Mouse (Mus musculus) macrophage (primary cell): ENCODE results near the gene Fzr1. TPM values are rescaled to one million over a fixed set of nuclear protein-coding genes. Genes with fewer than 3 reads are reported as not detected.
A peak's percentile ranks its signal among the peaks of the same experiment; 100 is the strongest.

Experiments
- H3K27ac ChIP-seq: fragments of 350-480 bp; formaldehyde crosslinking; 2 replicates; pipeline ENCODE4 v1.9.0; 2021
- H3K36me3 ChIP-seq: fragments of 350-480 bp; formaldehyde crosslinking; 2 replicates; pipeline ENCODE4 v1.9.0; 2021; ENCODE audit errors: inconsistent target
- H3K4me3 ChIP-seq: fragments of 350-480 bp; formaldehyde crosslinking; 2 replicates; pipeline ENCODE4 v1.9.0; 2021; ENCODE audit errors: inconsistent target
- H3K79me2 ChIP-seq: fragments of 350-480 bp; formaldehyde crosslinking; 2 replicates; pipeline ENCODE4 v1.9.0; 2021; ENCODE audit errors: inconsistent target
- WGBS: methylation state at CpG from one replicate; pipeline ENCODE4 v1.1.7; 2026; ENCODE audit warnings: inconsistent platforms; ENCODE audit not compliant: missing documents; 5-methylcytosine and 5-hydroxymethylcytosine counted together
- polyA plus RNA-seq: library from polyadenylated mRNA; stranded (reverse); fragments of 250-400 nt; gene quantifications from 3 replicates; pipeline ENCODE4 v1.2.4, GENCODE M21; 2018; ENCODE audit warnings: inconsistent platforms

Gene Fzr1
- polyA plus RNA-seq, 1 experiment from 2014 or later = 12.9 TPM

DNA sequence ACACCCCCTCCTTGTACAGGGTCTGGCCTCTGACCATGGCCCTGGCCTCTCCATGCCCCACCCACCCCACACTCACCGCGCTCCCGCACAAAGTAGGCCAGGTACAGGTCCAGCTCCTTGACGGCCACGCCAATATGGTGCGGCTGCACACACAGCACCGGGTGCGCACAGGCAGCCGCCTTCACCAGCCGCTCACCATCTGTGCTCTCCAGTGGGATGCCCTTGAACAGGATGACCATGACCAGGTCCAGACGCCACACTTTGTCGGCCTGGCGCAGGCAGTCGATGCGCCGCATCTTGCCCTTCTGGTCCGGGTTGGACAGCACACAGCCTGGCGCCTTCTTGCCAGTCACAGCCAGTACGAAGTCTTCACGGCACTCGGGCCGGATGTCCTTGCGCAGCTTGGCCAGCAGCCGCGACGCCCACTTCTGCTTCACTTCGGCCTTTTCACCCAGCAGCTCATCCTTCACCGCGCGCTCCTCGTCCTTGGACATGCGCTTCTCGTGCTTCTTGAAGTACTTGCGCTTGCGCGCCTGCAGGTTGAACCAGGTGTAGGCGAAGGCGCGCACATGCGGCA is 42.0 kb upstream of the Fzr1 start:
- WGBS = 94% methylated on average over 31 of the region's 40 CpGs
- peaks cover 97% of the 10 kb centered on the region for H3K79me2 ChIP-seq
- no peak overlapping the region for H3K27ac ChIP-seq
- no peaks in the 10 kb centered on the region for H3K36me3 ChIP-seq
- H3K4me3 ChIP-seq = no peak overlapping the region

DNA sequence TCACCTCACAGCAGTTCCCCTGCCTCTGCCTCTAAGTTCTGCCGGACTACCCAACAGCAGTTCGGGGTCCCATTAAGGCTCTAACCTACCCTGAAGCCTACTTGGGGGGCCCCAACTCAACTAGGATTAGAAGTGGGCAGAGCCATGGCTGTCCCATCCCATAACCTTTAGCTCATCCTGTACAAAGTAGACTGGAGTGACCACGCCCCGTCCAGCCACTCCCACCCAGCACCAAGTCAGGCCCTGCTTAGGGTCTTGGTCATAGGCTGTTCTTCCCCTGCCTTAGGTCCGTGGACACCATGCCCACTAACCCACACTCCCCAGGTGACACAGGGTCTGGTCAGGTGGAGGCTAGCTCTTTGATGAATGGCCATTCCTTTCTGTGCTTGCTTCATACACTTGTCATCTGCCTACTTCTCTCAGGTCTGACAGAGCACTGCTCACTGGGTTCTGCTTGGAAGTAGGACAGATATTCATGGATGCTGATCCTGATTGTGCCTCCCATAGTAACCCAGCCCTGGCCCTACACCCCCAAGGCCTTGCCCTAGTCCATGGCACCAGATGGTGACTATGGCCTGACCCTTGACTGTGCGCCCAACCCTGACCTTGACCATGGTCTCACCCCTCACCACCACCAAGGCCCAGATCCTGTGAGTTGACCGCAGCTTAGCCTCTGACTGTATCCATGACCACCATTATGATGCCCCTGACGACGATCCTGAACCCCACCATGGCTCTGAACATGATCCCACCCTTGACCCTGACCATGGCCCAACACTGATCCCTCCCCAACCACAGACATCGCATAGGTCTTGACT is 41.0 kb upstream of the Fzr1 start:
- Histone ChIP-seq H3K27ac (no peak overlapping the region), H3K79me2 (peaks cover 97% of the 10 kb centered on the region), H3K36me3 (no peaks in the 10 kb centered on the region), H3K4me3 (no peak overlapping the region)
- WGBS = 94% methylated on average over 9 of the region's 10 CpGs

DNA sequence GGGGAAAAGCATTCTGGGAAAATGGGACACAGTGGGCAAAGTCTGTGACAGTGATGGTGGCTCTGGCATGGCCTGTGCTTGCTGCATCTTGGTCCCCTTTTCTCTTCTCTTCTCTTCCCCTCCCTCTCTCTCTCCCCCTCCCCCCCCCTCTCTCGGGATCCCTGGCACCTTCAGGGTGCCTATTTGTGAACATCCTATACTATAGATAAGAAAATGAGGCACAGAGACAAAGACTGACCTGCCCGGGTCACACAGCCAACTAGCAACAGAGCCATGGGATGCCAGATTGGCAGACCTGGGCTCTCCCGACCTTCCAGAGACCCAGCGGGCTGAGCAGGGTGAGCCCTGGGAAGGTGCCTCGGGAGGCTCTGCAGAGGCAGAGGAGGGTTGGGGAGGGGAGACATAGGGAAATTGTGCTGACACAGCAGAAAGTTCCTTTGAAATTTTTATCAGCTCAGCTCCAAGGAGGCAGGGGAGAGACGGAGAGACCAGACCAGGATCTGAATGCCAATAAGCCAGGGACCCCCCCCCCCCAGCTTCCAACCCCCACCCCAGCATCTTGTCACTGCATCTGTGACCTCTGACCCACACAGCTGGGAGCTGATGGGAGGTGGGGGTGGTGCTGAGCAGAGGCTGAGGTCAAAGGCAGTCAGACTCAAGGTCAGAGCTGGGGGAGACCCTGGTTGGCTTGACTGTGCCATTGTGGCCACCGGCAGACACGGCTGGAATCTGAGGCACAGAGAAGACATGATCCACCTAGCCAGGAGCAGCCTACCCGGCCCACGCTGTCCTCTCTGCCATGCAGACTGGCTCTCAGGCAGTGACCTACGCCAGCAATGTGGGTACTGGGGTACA is 40.1 kb upstream of the Fzr1 start:
- H3K79me2 ChIP-seq = peaks cover 97% of the 10 kb centered on the region
- WGBS = 76% methylated on average over 11 of the region's 11 CpGs
- no peak overlapping the region for H3K27ac ChIP-seq
- H3K36me3 ChIP-seq = no peaks in the 10 kb centered on the region
- no peak overlapping the region for H3K4me3 ChIP-seq

DNA sequence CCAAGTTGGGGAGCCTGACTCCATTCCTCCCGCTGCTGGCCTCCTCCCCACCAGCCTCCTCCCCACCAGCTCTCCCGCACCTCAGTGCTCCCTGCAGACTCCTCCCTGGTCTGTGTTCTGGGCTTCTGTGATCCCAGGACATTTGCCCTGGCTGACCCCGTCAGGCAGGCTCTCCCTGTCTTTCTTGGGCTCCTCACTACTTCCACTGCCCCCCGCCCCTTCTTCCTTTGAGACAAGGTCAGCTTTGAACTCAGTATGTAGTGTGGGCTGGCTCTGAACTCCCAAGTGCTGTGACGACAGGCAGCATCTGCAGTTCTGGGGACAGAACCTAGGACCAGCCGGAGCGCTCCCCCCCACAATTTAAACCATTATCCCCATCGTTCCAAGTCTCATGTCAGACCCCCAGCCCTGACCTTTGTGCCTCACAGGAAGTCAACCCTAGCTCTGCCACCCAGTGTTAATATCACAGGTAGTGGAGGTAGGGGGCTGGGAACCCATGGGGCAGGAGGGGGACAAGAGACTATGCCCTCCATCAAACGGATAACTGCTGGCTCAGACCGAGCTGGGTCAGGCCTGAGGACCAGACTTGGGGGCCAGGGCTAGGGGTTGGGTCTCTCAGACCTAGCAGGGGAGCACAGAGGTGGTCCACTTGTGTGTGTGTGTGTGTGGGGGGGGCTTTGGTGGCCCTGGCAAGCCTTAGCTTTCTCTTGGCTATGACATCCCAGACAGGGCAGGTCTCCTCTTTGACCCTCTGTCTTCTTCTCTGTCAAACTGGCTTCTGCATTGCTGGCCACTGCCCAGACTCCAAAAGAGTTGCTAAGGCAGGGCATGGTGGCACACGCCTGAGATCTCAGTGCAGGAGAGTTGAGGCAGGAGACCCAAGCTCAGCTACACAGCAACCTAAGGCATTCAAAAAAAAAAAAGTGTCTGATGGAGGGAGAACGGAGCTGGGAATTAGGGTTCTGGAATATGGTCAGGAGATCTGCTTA is 39.2 kb upstream of the Fzr1 start:
- no peaks in the 10 kb centered on the region for H3K36me3 ChIP-seq
- WGBS = 70% methylated on average over 12 of the region's 12 CpGs
- H3K4me3 ChIP-seq = no peak overlapping the region
- H3K79me2 ChIP-seq = peaks cover 97% of the 10 kb centered on the region
- H3K27ac ChIP-seq = no peak overlapping the region

DNA sequence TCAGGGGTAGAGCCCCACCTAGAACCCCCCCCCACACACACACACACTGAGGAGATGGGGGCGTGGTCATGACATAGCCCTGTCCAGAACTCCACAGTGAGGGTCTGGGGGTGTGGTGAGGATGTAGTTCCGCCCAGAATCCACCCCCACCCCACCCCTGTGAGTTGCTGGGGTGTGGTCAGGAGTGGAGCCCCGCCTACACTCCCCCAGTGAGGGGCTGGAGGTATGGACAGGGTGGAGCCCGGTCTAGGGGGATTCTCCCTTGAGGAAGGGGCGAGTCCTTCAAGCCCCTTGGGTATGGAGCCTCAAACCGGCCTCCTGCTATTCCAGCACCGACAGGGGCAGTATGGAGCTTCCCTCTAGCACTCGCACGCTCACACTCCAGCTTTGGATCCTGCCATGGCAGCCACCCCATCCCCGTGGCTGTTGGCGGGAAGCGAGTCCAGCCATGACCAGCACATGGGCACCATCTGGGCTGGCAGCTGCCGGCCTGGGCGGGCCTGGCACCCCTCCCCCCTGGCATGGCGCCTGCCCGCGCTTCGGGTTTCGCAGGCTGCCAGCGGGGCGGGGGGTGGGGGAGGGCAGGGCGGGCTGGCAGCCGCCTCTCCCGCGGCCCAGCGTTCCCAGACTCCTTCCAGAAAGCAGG is 38.4 kb upstream of the Fzr1 start:
- 22% methylated on average over 17 of the region's 26 CpGs for WGBS
- Histone ChIP-seq H3K36me3 (no peaks in the 10 kb centered on the region), H3K27ac (no peak overlapping the region), H3K79me2 (peaks cover 97% of the 10 kb centered on the region), H3K4me3 (no peak overlapping the region)

DNA sequence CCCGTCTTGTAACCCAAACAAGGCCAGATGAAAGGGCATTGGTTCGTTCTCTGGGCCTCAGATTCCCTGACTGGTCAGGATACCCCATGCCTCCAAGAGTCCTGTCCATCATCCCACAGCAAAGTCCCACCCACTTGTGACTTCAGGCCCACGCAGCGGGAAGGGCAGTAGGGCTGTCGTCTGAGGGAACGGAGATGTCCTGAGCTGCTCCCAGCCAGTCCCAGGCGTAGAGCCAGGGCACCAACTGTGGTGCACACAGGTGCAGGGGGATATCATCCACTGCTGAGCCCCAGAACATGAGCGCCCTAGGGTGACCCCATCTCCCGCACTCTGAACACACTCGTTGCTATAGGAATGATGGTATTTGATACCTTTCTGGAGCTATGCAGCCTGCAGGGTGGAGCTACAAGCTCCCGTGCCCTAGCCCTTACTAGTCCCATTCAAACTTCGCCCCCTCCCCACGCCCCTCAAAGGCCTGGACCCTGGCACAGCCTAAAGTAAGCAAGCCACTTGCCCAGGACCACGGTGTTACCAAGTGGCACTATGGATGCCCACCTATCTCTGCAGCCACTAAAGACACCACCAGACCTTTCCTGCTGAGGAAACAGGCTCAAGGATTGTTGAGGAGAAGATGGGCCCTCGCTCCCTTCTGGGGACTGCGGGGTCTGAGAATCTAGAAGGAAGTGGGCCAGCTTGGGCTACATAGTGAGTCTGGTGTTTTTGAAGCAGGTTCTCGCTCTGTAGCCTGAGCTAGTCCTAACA is 37.4 kb upstream of the Fzr1 start:
- no peaks in the 10 kb centered on the region for H3K36me3 ChIP-seq
- WGBS = 91% methylated on average over 17 of the region's 17 CpGs
- no peak overlapping the region for H3K27ac ChIP-seq
- H3K4me3 ChIP-seq = no peak overlapping the region
- peaks cover 97% of the 10 kb centered on the region for H3K79me2 ChIP-seq

DNA sequence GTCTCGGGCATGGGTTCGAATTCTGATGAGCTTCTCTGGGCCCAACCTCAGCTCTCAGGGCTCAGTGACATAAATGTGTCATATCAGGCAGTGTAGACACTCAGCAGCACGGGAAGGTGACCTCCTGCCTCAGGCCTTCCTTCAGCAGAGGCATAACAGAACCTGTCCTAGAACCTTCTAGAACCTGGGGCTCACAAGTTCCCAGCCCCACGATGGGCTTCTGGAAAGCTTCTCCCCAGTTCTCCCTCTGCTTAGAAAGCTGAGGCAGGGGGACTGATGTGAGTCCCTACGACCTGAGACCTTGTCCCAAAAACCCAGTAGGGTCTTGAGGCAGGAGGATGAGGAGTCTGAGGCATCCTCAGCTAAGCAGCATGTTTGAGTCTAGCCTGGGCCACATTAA is 36.8 kb upstream of the Fzr1 start:
- WGBS = 76% methylated on average over 5 of the region's 5 CpGs
- no peaks in the 10 kb centered on the region for H3K36me3 ChIP-seq
- H3K27ac ChIP-seq = peak overlapping the region; percentile 67; the same call in 1 of the 2 replicates
- H3K79me2 ChIP-seq = peaks cover 94% of the 10 kb centered on the region
- H3K4me3 ChIP-seq = no peak overlapping the region

DNA sequence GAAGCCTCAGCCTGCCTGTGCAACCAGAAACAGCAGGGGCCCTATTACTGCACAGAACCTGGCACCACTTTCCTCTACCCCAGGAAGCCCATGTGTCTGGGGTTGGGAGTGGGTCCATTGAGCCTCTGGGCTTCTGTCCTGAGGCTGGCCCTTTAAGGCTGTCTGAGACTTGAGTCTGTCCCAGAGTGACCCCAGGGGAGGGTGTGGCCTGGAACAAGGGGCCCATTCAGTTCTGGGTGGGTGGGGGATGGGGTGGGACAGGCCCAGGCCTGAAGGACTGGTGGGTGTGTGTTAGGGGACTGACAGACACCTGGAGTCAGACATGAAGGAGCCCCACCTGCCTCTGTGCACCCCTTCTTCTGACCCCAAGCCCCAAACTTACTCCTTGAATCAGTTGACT is 36.4 kb upstream of the Fzr1 start:
- Histone ChIP-seq H3K36me3 (no peaks in the 10 kb centered on the region), H3K4me3 (peak overlapping the region; percentile 27), H3K27ac (peak overlapping the region; percentile 67), H3K79me2 (peaks cover 94% of the 10 kb centered on the region)

DNA sequence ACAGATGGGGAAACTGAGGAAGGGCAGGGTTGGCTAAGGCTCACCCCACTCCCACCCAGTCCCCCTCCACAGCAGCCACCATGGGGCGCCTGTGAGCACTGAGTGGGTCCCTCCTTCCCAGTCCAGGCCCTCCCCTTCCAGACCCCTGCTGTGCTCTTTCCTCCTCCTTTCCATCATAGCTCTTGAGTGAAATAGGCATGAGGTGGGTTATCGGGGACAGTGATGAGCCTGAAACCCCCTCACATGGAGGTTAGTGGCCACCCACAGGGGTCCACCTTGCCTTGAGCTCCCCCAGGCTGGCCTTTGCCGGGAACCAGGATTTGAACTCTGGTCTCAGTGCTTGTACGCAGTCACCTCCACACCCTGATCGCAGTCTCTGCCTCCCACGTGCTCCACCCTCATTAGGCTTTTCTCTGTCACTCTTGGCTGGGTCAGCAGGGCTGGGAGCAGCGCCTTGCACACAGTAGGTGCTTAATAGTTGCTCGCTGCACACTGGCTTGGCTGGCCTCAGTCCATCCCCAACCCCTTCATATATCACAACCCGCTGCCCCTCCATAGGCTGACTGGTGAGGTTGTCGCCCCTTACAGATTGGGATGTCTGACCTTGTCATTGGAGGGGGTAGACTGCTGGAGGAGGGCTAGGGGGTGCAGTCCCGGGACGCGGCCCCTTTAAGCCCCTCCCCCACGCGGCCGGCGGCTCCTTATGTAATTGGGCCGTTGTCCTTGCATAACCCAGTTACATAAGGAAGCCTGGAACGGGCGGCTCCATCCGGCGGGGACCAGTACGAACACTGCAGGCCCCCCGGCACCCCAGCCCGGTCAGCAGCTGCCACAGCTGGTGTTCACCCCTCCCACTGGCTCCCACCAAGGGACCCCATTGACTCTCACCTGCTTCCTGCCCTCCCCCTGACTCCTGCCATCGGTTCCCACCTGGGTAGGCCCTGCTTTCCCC is 35.3 kb upstream of the Fzr1 start:
- H3K4me3 ChIP-seq = peak overlapping the region; percentile 27
- 18% methylated on average over 25 of the region's 26 CpGs for WGBS
- H3K27ac ChIP-seq = peak overlapping the region; percentile 67
- H3K79me2 ChIP-seq = peaks cover 89% of the 10 kb centered on the region; the same call in 1 of the 2 replicates
- no peaks in the 10 kb centered on the region for H3K36me3 ChIP-seq

DNA sequence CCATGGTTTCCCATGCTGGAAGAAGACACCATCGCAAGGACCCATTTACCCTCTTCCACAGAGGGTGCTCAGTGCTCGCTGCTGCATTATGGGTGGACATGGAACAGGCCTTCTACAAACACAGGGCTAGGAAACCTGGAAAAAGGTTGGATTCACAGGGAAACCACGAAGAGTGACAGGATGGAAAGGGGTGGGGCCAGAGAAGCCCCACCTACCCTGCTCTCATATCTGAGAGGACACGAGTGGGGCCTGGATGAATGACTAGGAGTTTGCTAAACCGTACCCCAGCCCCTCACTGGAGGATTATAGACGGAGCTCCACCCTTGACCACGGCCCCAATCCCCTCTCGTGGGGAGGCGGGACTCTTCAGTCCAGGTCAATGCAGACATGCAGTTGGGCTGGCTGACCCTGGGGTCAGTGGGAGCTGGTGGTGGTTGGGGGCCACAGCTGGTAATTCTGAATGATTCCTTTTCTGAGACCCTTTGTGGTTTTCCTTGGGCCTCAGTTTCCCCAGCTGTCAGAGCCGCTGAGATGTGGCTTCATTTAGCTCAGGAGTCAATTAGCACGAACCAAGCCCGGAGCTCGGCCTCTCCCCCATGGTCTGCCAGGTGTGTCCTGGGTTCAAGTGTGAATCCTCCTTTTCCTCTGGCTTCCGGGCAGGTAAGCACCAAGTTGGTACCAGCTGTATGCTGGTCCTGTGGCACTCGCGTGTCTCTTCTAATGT is 34.4 kb upstream of the Fzr1 start:
- Histone ChIP-seq H3K79me2 (peaks cover 81% of the 10 kb centered on the region; the same call in 1 of the 2 replicates), H3K4me3 (no peak overlapping the region), H3K27ac (peak overlapping the region; percentile 67; the same call in 1 of the 2 replicates), H3K36me3 (no peaks in the 10 kb centered on the region)
- WGBS = 79% methylated on average over 16 of the region's 16 CpGs

DNA sequence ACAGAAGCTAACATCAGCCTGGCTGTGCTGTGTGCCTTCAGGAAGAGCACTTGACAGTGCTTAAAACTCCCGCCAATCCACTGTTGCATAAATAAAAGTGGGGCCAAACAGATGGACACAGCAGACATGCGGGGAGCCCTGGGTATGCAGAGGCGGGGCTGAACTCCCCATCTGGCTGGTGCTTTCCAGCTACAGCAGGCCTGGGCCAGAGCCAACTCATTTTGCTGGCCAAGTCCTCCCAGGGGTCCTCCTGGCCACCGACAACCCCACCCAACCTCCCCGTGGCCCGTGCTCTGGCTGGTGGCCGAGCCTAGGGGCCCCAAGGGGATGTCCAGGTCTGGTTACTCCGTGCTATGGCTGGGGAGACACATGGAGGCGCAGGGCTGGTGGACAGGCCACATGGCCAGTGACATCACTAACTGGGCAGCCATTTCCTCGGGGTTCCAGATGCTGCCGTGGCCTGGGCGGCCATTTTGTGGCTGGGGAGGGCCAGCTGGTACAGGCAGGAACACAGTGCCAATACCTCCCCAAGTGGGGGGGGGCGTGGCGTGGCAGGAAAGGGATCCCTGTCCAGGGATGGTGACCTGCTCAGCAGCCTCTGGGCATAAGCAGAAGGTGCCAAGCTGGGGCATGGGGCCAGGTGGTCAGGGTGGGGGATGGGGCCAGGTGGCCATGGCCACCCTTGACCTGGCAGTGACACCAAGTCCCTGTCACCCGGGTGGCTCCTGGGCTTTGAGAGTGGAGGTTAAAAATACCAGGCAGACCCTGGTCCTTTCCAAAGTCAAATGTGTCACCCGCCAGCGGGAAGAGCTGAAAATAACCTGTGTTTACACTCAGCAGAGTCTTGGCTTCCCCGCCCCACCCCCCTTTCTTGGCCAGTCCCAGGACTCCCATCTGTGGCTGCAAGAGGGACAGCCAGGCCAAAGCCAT is 33.4 kb upstream of the Fzr1 start:
- Histone ChIP-seq H3K36me3 (no peaks in the 10 kb centered on the region), H3K79me2 (peaks cover 80% of the 10 kb centered on the region), H3K4me3 (no peak overlapping the region), H3K27ac (0 out of 2 replicates have a peak overlapping the region, but pooled peaks have one; percentile 93)
- 71% methylated on average over 18 of the region's 18 CpGs for WGBS
